Mouse (Mus musculus): ENCODE measurements around the gene Ferd3l. TPM values are rescaled to one million over a fixed set of nuclear protein-coding genes. Genes with fewer than 3 reads are reported as not detected.

Gene Ferd3l
- total RNA-seq, 2 experiments from 2014 or later, result not detected

GRCm38 (mm10) chr12:33965661-33966360 is 37.6 kb downstream of the Ferd3l start:
- DNase-seq, result no peak

GRCm38 (mm10) chr12:33966490-33967415 is 38.5 kb downstream of the Ferd3l start:
- DNase-seq, result no peak

GRCm38 (mm10) chr12:33967514-33967913 is 39.3 kb downstream of the Ferd3l start:
- DNase-seq, result peak in 1 of 2 experiments; percentile 8

- no peak for DNase-seq
Measured at GRCm38 (mm10) chr12:33968041-33968897, 40.0 kb downstream of the Ferd3l start.

GRCm38 (mm10) chr12:33968898-33969178 is 40.6 kb downstream of the Ferd3l start:
- no peak for DNase-seq

Other genes starting within 250 kb of the Ferd3l start
- gene Twist1, start 29.2 kb downstream of the Ferd3l start, total RNA-seq (2021), result 1 to 10 TPM; 7.2 to 9.8 TPM